Mouse (Mus musculus): Measurements from ENCODE around the gene D630039A03Rik. TPM values are rescaled to one million over a fixed set of nuclear protein-coding genes. Genes with fewer than 3 reads are reported as not detected.
A peak's percentile ranks its signal among the peaks of the same experiment; 100 is the strongest.
"Not testable (repeated sequence)": the region's sequence is repeated elsewhere in the genome, so short reads cannot be mapped to it uniquely, and the experiment has no call there.

The D630039A03Rik gene
- polyA plus RNA-seq, 1 experiment from 2014 or later = 0.05 TPM

DNA sequence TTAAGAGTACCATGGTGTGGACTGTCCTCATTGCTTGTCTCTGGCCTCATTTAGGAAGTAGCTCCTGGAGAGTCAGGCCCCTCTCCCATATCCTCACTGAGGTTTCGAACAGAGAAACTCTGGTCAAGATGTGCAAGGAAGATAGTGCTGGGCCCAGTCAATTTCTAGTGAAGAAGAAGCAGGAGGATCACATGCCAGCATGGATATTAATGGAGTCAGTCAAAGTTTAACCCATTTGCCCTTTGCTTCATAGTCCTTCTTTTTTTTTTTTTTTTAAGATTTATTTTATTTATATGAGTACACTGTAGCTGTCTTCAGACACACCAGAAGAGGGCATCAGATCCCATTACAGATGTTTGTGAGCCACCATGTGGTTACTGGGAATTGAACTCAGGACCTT, 27.1 kb downstream of the D630039A03Rik start:
- H3K27me3 ChIP-seq (replicated peaks); ATAC-seq (ENCODE audit: insufficient number of reproducible peaks, low FRiP score); H3K4me3 ChIP-seq; H3K4me2 ChIP-seq; H3K9me3 ChIP-seq (replicated peaks); H3K27ac ChIP-seq (ENCODE audit: poor library complexity, severe bottlenecking); H3K9ac ChIP-seq: not testable (repeated sequence)
- Histone ChIP-seq H3K36me3 (peaks cover 17% of the 10 kb centered on the region), H3K4me1 (replicated peaks) (peaks cover 29% of the 10 kb centered on the region)
- 90% methylated on average over 1 of the region's 1 CpGs for WGBS

DNA sequence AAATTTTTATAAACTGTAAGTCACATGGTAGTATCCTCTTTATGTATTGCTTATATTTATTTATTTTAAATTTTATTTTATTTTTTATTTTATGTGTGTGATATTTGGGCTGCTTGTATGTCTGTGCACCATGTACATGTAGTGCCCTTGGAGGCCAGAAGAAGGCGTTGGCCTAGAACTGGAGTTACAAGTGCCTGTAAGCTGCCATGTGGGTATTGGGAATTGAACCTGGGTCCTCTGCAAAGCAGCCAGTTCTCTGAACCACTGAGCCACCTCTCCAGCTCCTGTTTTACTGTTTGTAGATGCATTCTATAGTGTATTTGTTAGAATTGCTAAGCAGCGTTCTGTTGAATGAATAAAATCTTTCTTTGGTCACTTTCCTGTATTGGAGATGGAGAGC, 27.9 kb downstream of the D630039A03Rik start:
- Histone ChIP-seq H3K27ac (ENCODE audit: poor library complexity, severe bottlenecking) (no peak overlapping the region), H3K4me2 (no peak overlapping the region), H3K9ac (no peak overlapping the region), H3K27me3 (replicated peaks) (no peaks in the 10 kb centered on the region), H3K9me3 (replicated peaks) (no peaks in the 10 kb centered on the region), H3K36me3 (peaks cover 9% of the 10 kb centered on the region), H3K4me3 (no peak overlapping the region), H3K4me1 (replicated peaks) (peaks cover 36% of the 10 kb centered on the region)
- no peak for ATAC-seq (ENCODE audit: insufficient number of reproducible peaks, low FRiP score)
- WGBS = 86% methylated on average over 2 of the region's 2 CpGs

DNA sequence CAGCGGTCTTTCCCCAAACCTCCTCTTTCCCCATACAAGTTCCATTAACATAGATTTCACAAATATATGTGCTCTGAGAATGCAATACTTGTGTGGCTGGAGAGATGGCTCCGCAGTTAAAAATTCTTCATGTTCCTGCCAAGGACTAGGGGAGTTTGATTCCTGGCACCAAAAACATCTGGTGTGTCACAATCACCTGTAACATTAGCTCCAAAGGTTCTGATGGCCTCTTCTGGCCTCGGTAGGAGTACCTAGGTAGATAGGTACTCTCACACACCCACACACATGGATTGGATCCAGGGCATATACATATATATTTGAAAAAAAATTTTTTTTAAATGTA, 29.2 kb downstream of the D630039A03Rik start:
- peaks cover 50% of the 10 kb centered on the region for H3K4me1 ChIP-seq (replicated peaks)

DNA sequence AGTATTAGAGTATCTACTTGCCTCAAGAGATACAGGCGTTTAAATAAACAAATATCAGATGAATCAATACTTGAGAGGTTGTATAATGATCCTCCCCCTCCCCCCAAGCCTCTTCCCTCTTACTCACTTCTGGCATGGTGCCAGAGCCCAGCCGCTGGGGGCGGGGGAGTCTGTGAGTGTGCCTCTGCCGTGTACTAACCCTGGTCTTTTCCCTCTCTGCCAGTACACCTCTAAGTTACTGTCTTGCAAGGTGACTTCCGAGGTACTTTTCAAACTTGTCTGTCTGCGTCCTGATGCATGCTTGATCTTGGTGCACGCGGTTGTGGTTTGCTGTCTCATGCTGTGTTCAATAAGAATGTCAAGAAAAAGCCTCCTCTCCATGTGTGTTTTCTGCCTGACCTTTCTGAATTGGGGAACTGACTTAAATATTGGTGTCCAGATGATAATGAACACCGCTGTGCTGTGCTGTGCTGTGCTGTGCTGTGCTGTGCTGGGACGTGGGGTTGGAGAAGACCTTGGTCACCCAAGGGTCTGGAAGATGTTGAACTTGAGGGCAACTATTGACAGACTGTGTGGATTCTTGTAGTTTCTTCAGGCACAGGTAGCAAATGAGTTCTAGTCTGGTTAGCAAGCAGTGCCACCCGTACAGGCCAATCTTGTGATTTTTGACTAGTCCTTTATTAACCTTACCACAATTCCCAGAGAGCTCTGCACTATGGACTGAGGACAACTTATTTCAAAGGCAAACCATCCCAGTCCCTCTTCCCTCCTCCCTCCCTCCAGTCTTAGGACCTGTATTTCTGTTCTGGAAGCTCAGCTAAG, 29.8 kb downstream of the D630039A03Rik start:
- no peak overlapping the region for H3K4me3 ChIP-seq
- no peak overlapping the region for H3K4me2 ChIP-seq
- no peak overlapping the region for H3K27ac ChIP-seq (ENCODE audit: poor library complexity, severe bottlenecking)
- peak; percentile 35; the same call in 1 of the 2 replicates for ATAC-seq (ENCODE audit: insufficient number of reproducible peaks, low FRiP score)
- H3K4me1 ChIP-seq (replicated peaks) = peaks cover 54% of the 10 kb centered on the region
- H3K36me3 ChIP-seq = peaks cover 4% of the 10 kb centered on the region; the same call in 1 of the 2 replicates
- H3K9me3 ChIP-seq (replicated peaks) = no peaks in the 10 kb centered on the region
- no peak overlapping the region for H3K9ac ChIP-seq
- no peaks in the 10 kb centered on the region for H3K27me3 ChIP-seq (replicated peaks)
- WGBS = 53% methylated on average over 11 of the region's 11 CpGs

More for the DNA sequence above, 29.2 kb downstream of the D630039A03Rik start:
- Histone ChIP-seq H3K4me3 (no peak overlapping the region), H3K36me3 (peaks cover 4% of the 10 kb centered on the region; the same call in 1 of the 2 replicates), H3K4me2 (no peak overlapping the region), H3K9ac (no peak overlapping the region), H3K27ac (ENCODE audit: poor library complexity, severe bottlenecking) (no peak overlapping the region), H3K9me3 (replicated peaks) (no peaks in the 10 kb centered on the region), H3K27me3 (replicated peaks) (no peaks in the 10 kb centered on the region)
- WGBS = 83% methylated on average over 3 of the region's 3 CpGs
- ATAC-seq (ENCODE audit: insufficient number of reproducible peaks, low FRiP score) = no peak

DNA sequence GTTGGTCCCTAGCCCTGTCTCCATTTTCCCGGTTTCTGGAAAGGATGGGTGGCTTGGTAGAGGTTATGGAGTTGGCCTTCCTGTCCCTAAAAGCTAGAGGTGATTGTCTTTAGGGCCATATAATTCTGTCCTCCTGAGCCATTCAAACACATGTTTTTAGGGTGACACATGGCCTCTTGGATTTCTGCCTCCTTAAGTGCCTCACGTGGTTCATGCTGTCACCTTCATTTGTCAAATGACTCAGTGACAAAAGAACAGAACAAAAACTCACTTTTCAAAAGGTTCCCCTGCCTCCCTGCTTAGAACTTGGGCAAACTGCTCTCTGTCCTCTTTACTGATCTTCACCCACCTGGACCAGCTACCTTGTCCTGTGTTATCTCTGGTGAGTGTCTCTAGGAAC, 30.9 kb downstream of the D630039A03Rik start:
- H3K4me1 ChIP-seq (replicated peaks) = peaks cover 54% of the 10 kb centered on the region
- no peaks in the 10 kb centered on the region for H3K27me3 ChIP-seq (replicated peaks)
- WGBS = 73% methylated on average over 2 of the region's 2 CpGs
- no peak overlapping the region for H3K4me2 ChIP-seq
- H3K9me3 ChIP-seq (replicated peaks) = no peaks in the 10 kb centered on the region
- H3K4me3 ChIP-seq = no peak overlapping the region
- no peak overlapping the region for H3K27ac ChIP-seq (ENCODE audit: poor library complexity, severe bottlenecking)
- no peak overlapping the region for H3K9ac ChIP-seq
- ATAC-seq (ENCODE audit: insufficient number of reproducible peaks, low FRiP score) = no peak
- H3K36me3 ChIP-seq = peaks cover 4% of the 10 kb centered on the region; the same call in 1 of the 2 replicates

DNA sequence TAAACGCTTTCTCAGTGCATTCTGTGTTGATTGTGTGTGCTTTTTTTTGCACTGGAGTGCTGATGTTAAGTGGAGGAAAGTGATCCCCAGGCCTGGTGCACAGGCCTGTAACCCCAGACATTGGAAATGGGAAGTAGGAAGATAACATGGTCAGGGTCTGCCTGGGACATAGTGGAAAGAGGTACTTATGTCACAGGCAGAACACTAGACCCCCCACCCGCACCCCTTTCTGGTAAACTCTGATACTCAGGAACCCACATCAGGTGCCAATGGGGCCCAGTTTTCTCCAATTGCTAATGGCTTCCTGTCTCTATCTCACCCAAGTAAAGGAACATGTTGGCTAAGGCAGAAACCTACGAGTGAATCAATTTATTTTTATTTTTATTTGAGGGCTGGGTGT, 31.6 kb downstream of the D630039A03Rik start:
- Histone ChIP-seq H3K4me1 (replicated peaks) (peaks cover 58% of the 10 kb centered on the region), H3K36me3 (peaks cover 2% of the 10 kb centered on the region; the same call in 1 of the 2 replicates), H3K4me2 (no peak overlapping the region), H3K27me3 (replicated peaks) (no peaks in the 10 kb centered on the region), H3K27ac (ENCODE audit: poor library complexity, severe bottlenecking) (no peak overlapping the region), H3K9me3 (replicated peaks) (no peaks in the 10 kb centered on the region), H3K4me3 (no peak overlapping the region), H3K9ac (no peak overlapping the region)
- no peak for ATAC-seq (ENCODE audit: insufficient number of reproducible peaks, low FRiP score)
- 82% methylated on average over 3 of the region's 3 CpGs for WGBS

DNA sequence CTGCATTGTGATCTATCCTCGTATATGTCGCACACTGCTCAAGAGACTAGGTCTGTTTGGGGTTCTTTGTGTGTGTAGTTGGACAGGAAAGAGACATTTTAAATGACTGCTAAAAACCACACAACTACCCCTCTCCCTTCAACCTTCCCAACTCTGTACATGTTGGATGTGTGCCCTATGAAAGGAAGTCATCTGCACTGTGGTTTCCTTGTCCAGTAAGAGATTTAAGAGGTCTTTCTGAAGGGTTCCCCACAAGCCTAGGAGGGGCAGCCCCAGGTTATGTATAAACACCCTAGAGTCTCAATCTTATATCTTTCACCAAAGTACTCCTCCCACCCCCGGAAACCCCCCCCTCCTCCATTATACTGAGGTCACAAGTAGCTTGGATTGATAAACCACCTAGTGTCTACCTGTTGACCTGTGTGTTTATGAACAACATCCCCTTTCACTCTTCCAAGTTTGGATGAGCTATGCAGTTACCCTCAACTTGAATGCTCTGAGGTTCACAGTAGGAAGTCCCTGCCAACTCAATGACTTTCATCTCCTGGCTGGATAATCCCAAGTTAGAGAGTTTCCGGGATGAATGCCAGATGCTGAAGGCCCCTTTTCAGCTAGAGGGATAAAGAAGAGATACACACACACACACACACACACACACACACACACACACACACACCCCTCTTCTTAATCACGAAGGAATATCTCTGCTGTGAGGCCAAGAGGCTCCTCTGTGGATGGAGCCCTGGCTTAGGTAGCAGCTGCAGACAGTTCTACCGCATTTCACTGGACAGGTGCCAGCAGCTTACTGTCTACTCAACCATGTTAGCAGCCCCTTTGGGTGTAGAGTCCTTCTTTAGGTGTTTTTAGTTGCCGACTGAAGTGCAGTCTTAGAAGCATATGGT, 32.3 kb downstream of the D630039A03Rik start:
- no peaks in the 10 kb centered on the region for H3K9me3 ChIP-seq (replicated peaks)
- no peak overlapping the region for H3K9ac ChIP-seq
- 55% methylated on average over 7 of the region's 7 CpGs for WGBS
- no peak overlapping the region for H3K4me3 ChIP-seq
- 0 out of 2 replicates have a peak, but pooled peaks cover 4% of the 10 kb centered on the region for H3K36me3 ChIP-seq
- ATAC-seq (ENCODE audit: insufficient number of reproducible peaks, low FRiP score) = no peak
- H3K4me2 ChIP-seq = no peak overlapping the region
- peaks cover 58% of the 10 kb centered on the region for H3K4me1 ChIP-seq (replicated peaks)
- H3K27ac ChIP-seq (ENCODE audit: poor library complexity, severe bottlenecking) = peak overlapping the region; percentile 53
- no peaks in the 10 kb centered on the region for H3K27me3 ChIP-seq (replicated peaks)

DNA sequence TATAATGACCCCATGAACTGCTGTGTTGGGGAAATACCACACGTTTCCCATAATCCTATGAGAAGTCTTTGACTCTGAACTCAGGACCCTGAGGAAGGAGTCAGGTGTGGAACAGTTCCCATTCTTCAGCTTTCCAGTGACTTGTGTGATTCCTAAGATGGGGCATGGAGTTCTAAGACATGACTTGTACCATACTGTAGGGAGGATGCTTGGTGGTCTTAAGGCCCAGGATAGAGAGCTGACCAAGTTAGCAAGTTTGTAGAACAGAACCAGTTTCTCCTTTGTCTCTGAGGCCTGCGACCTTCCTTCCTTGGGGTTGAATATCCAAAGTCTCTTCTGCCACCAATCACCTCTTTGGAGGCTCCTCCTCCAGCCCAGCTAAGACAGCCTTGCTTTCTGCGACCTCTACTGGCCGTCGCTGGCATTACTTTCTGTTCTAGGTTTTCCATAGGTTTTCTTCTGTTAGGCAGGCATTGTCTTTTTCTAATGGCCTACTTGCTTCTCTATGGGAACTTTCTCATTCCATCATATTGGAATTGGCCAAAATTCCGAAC, 36.2 kb downstream of the D630039A03Rik start:
- Histone ChIP-seq H3K9ac (no peak overlapping the region), H3K4me3 (no peak overlapping the region), H3K9me3 (replicated peaks) (no peaks in the 10 kb centered on the region), H3K4me1 (replicated peaks) (peaks cover 36% of the 10 kb centered on the region), H3K4me2 (no peak overlapping the region), H3K27me3 (replicated peaks) (no peaks in the 10 kb centered on the region), H3K27ac (ENCODE audit: poor library complexity, severe bottlenecking) (no peak overlapping the region), H3K36me3 (0 out of 2 replicates have a peak, but pooled peaks cover 4% of the 10 kb centered on the region)
- WGBS = 14% methylated on average over 6 of the region's 6 CpGs
- ATAC-seq (ENCODE audit: insufficient number of reproducible peaks, low FRiP score) = no peak

DNA sequence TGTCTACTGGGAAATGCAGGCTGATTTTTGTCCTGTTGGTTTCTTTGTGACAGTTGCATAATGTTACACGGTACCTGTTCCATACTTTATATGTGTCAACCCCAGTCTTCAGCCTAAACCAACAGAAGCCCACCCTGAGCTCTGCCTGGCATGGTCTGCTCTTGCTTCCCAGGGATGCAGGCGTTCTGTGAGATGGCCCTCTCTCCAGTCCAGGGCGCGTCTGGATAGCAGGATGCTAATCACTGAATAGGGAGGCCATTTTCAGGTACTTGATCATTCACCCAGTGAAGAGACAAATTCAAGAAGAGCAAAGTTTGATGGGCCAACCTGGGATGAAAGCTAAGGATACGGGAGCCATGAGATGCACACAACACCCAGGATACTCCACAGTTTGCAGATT, 37.0 kb downstream of the D630039A03Rik start:
- 0 out of 2 replicates have a peak, but pooled peaks cover 4% of the 10 kb centered on the region for H3K36me3 ChIP-seq
- no peak overlapping the region for H3K4me3 ChIP-seq
- WGBS = 83% methylated on average over 5 of the region's 5 CpGs
- no peak overlapping the region for H3K4me2 ChIP-seq
- H3K9me3 ChIP-seq (replicated peaks) = no peaks in the 10 kb centered on the region
- peaks cover 31% of the 10 kb centered on the region for H3K4me1 ChIP-seq (replicated peaks)
- H3K9ac ChIP-seq = no peak overlapping the region
- no peaks in the 10 kb centered on the region for H3K27me3 ChIP-seq (replicated peaks)
- no peak for ATAC-seq (ENCODE audit: insufficient number of reproducible peaks, low FRiP score)
- H3K27ac ChIP-seq (ENCODE audit: poor library complexity, severe bottlenecking) = no peak overlapping the region

DNA sequence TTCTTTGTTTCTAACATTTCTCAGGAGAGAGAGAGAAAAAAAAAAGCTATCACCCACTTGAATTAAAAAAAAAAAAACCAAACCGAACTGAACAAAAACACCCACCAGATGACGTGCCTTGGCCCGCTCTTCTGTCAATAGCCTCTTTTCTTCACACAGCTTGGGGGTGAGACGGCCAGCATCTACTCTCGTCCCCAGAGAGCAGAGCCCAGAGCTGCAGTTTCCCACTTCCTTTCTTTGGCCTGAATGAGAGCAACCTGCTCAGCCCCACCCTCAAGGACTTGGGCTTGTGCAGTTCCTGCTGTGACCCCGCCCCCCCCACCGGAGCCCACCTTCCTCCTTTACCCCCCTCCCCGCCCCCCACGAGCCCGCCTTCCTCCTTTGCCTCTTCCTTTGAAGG, 48.6 kb downstream of the D630039A03Rik start:
- no peak overlapping the region for H3K9ac ChIP-seq
- H3K36me3 ChIP-seq = peaks cover 2% of the 10 kb centered on the region; the same call in 1 of the 2 replicates
- no peaks in the 10 kb centered on the region for H3K27me3 ChIP-seq (replicated peaks)
- no peak overlapping the region for H3K27ac ChIP-seq (ENCODE audit: poor library complexity, severe bottlenecking)
- H3K4me1 ChIP-seq (replicated peaks) = peaks cover 23% of the 10 kb centered on the region
- H3K4me2 ChIP-seq = no peak overlapping the region
- no peaks in the 10 kb centered on the region for H3K9me3 ChIP-seq (replicated peaks)
- no peak overlapping the region for H3K4me3 ChIP-seq
- WGBS = 60% methylated on average over 10 of the region's 10 CpGs
- ATAC-seq (ENCODE audit: insufficient number of reproducible peaks, low FRiP score) = no peak

DNA sequence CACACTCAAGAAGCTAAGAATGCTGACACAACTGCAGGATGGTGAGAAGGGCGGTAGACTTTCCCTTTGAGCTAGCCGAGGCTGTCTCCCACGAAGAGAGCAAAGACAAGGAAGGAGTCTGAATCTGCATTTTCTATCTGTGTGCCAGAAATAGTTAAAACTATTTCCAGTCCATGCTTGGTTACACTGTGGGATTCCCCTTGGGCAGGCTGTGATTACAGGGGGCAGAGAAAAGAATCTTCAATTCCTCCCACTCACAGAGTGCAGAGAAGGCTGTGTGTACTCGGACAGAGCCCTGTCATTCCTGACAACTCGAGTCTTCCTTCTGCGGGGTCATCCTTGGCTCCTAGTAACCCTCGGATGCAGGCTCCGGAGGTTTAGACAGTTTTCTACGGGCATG, 49.1 kb downstream of the D630039A03Rik start:
- 60% methylated on average over 9 of the region's 9 CpGs for WGBS
- ATAC-seq (ENCODE audit: insufficient number of reproducible peaks, low FRiP score) = no peak
- H3K9ac ChIP-seq = no peak overlapping the region
- no peaks in the 10 kb centered on the region for H3K27me3 ChIP-seq (replicated peaks)
- H3K27ac ChIP-seq (ENCODE audit: poor library complexity, severe bottlenecking) = peak overlapping the region; percentile 56
- no peak overlapping the region for H3K4me3 ChIP-seq
- H3K36me3 ChIP-seq = peaks cover 2% of the 10 kb centered on the region; the same call in 1 of the 2 replicates
- no peak overlapping the region for H3K4me2 ChIP-seq
- no peaks in the 10 kb centered on the region for H3K9me3 ChIP-seq (replicated peaks)
- peaks cover 25% of the 10 kb centered on the region for H3K4me1 ChIP-seq (replicated peaks)
